Mouse (Mus musculus): ENCODE results near the gene Rras. TPM values are rescaled to one million over a fixed set of nuclear protein-coding genes. Genes with fewer than 3 reads are reported as not detected.

The Rras gene
- polyA plus RNA-seq, 1 experiment from 2014 or later: 17.7 TPM

- DNase-seq (ENCODE audit: low spot score) (no peak), ATAC-seq (ENCODE audit: insufficient read depth, low FRiP score, low TSS enrichment) (no peak)
- no peak overlapping the region for H3K4me3 ChIP-seq (ENCODE audit: low read depth, low read length)
- WGBS: 93% methylated on average over 9 of the region's 9 CpGs
- H3K4me2 ChIP-seq (ENCODE audit: low read depth): no peak overlapping the region
- H3K27me3 ChIP-seq (ENCODE audit: control insufficient read depth, insufficient read depth, low read length): no peaks in the 10 kb centered on the region
- no peaks in the 10 kb centered on the region for H3K4me1 ChIP-seq (ENCODE audit: control insufficient read depth, insufficient read depth, low read length)
- no peaks in the 10 kb centered on the region for H3K9me3 ChIP-seq (ENCODE audit: control insufficient read depth, low read length)
- H3K9ac ChIP-seq (ENCODE audit: low read length): no peak overlapping the region
- peaks cover 36% of the 10 kb centered on the region for H3K36me3 ChIP-seq (ENCODE audit: control insufficient read depth, insufficient read depth, low read length)
- H3K27ac ChIP-seq (ENCODE audit: low read depth, low read length): no peak overlapping the region
Measured at GRCm38 (mm10) chr7:45027761-45028160, 10.0 kb downstream of the Rras start.

- Histone ChIP-seq H3K27ac (ENCODE audit: low read depth, low read length) (no peak overlapping the region), H3K36me3 (ENCODE audit: control insufficient read depth, insufficient read depth, low read length) (peaks cover 39% of the 10 kb centered on the region), H3K9ac (ENCODE audit: low read length) (no peak overlapping the region), H3K4me1 (ENCODE audit: control insufficient read depth, insufficient read depth, low read length) (no peaks in the 10 kb centered on the region), H3K9me3 (ENCODE audit: control insufficient read depth, low read length) (no peaks in the 10 kb centered on the region), H3K4me3 (ENCODE audit: low read depth, low read length) (no peak overlapping the region), H3K4me2 (ENCODE audit: low read depth) (no peak overlapping the region), H3K27me3 (ENCODE audit: control insufficient read depth, insufficient read depth, low read length) (no peaks in the 10 kb centered on the region)
- WGBS: 94% methylated on average over 11 of the region's 11 CpGs
- DNase-seq (ENCODE audit: low spot score) (no peak), ATAC-seq (ENCODE audit: insufficient read depth, low FRiP score, low TSS enrichment) (no peak)
Measured at GRCm38 (mm10) chr7:45028351-45028750, 10.6 kb downstream of the Rras start.

GRCm38 (mm10) chr7:45029995-45030394 is 12.2 kb downstream of the Rras start:
- WGBS: 95% methylated on average over 6 of the region's 6 CpGs
- Histone ChIP-seq H3K27me3 (ENCODE audit: control insufficient read depth, insufficient read depth, low read length) (no peaks in the 10 kb centered on the region), H3K4me1 (ENCODE audit: control insufficient read depth, insufficient read depth, low read length) (no peaks in the 10 kb centered on the region), H3K4me3 (ENCODE audit: low read depth, low read length) (no peak overlapping the region), H3K4me2 (ENCODE audit: low read depth) (no peak overlapping the region), H3K9me3 (ENCODE audit: control insufficient read depth, low read length) (no peaks in the 10 kb centered on the region), H3K27ac (ENCODE audit: low read depth, low read length) (no peak overlapping the region), H3K36me3 (ENCODE audit: control insufficient read depth, insufficient read depth, low read length) (peaks cover 52% of the 10 kb centered on the region), H3K9ac (ENCODE audit: low read length) (no peak overlapping the region)
- DNase-seq (ENCODE audit: low spot score) (no peak), ATAC-seq (ENCODE audit: insufficient read depth, low FRiP score, low TSS enrichment) (no peak)

GRCm38 (mm10) chr7:45030857-45031256 is 13.1 kb downstream of the Rras start:
- 98% methylated on average over 8 of the region's 8 CpGs for WGBS
- Histone ChIP-seq H3K36me3 (ENCODE audit: control insufficient read depth, insufficient read depth, low read length) (peaks cover 56% of the 10 kb centered on the region), H3K4me2 (ENCODE audit: low read depth) (no peak overlapping the region), H3K27ac (ENCODE audit: low read depth, low read length) (no peak overlapping the region), H3K4me3 (ENCODE audit: low read depth, low read length) (no peak overlapping the region), H3K27me3 (ENCODE audit: control insufficient read depth, insufficient read depth, low read length) (no peaks in the 10 kb centered on the region), H3K9ac (ENCODE audit: low read length) (no peak overlapping the region), H3K4me1 (ENCODE audit: control insufficient read depth, insufficient read depth, low read length) (no peaks in the 10 kb centered on the region), H3K9me3 (ENCODE audit: control insufficient read depth, low read length) (no peaks in the 10 kb centered on the region)
- ATAC-seq (ENCODE audit: insufficient read depth, low FRiP score, low TSS enrichment) (no peak), DNase-seq (ENCODE audit: low spot score) (no peak)

- Histone ChIP-seq H3K4me3 (ENCODE audit: low read depth, low read length) (no peak overlapping the region), H3K9me3 (ENCODE audit: control insufficient read depth, low read length) (no peaks in the 10 kb centered on the region), H3K4me2 (ENCODE audit: low read depth) (no peak overlapping the region), H3K9ac (ENCODE audit: low read length) (no peak overlapping the region), H3K27me3 (ENCODE audit: control insufficient read depth, insufficient read depth, low read length) (no peaks in the 10 kb centered on the region), H3K36me3 (ENCODE audit: control insufficient read depth, insufficient read depth, low read length) (peaks cover 52% of the 10 kb centered on the region), H3K4me1 (ENCODE audit: control insufficient read depth, insufficient read depth, low read length) (no peaks in the 10 kb centered on the region), H3K27ac (ENCODE audit: low read depth, low read length) (no peak overlapping the region)
- no peak for ATAC-seq (ENCODE audit: insufficient read depth, low FRiP score, low TSS enrichment)
- no peak for DNase-seq (ENCODE audit: low spot score)
- WGBS: 94% methylated on average over 19 of the region's 19 CpGs
Measured at GRCm38 (mm10) chr7:45033722-45034359, 16.1 kb downstream of the Rras start.

- no peak overlapping the region for H3K9ac ChIP-seq (ENCODE audit: low read length)
- H3K4me3 ChIP-seq (ENCODE audit: low read depth, low read length): no peak overlapping the region
- peaks cover 53% of the 10 kb centered on the region for H3K36me3 ChIP-seq (ENCODE audit: control insufficient read depth, insufficient read depth, low read length)
- no peak overlapping the region for H3K4me2 ChIP-seq (ENCODE audit: low read depth)
- DNase-seq (ENCODE audit: low spot score) (no peak), ATAC-seq (ENCODE audit: insufficient read depth, low FRiP score, low TSS enrichment) (no peak)
- H3K4me1 ChIP-seq (ENCODE audit: control insufficient read depth, insufficient read depth, low read length): no peaks in the 10 kb centered on the region
- no peaks in the 10 kb centered on the region for H3K9me3 ChIP-seq (ENCODE audit: control insufficient read depth, low read length)
- 94% methylated on average over 3 of the region's 3 CpGs for WGBS
- no peaks in the 10 kb centered on the region for H3K27me3 ChIP-seq (ENCODE audit: control insufficient read depth, insufficient read depth, low read length)
- no peak overlapping the region for H3K27ac ChIP-seq (ENCODE audit: low read depth, low read length)
Measured at GRCm38 (mm10) chr7:45035631-45036030, 17.9 kb downstream of the Rras start.

- 87% methylated on average over 11 of the region's 11 CpGs for WGBS
Measured at GRCm38 (mm10) chr7:45036702-45037101, 18.9 kb downstream of the Rras start.

GRCm38 (mm10) chr7:45037720-45038361 is 20.1 kb downstream of the Rras start:
- Histone ChIP-seq H3K27ac (ENCODE audit: low read depth, low read length) (no peak overlapping the region), H3K36me3 (ENCODE audit: control insufficient read depth, insufficient read depth, low read length) (peaks cover 51% of the 10 kb centered on the region)
- DNase-seq (ENCODE audit: low spot score): peak; percentile 52

More at GRCm38 (mm10) chr7:45036702-45037101, 18.9 kb downstream of the Rras start:
- no peak overlapping the region for H3K9ac ChIP-seq (ENCODE audit: low read length)
- peaks cover 52% of the 10 kb centered on the region for H3K36me3 ChIP-seq (ENCODE audit: control insufficient read depth, insufficient read depth, low read length)
- H3K27ac ChIP-seq (ENCODE audit: low read depth, low read length): no peak overlapping the region
- H3K9me3 ChIP-seq (ENCODE audit: control insufficient read depth, low read length): no peaks in the 10 kb centered on the region
- no peaks in the 10 kb centered on the region for H3K4me1 ChIP-seq (ENCODE audit: control insufficient read depth, insufficient read depth, low read length)
- H3K4me3 ChIP-seq (ENCODE audit: low read depth, low read length): no peak overlapping the region
- ATAC-seq (ENCODE audit: insufficient read depth, low FRiP score, low TSS enrichment): no peak
- no peak overlapping the region for H3K4me2 ChIP-seq (ENCODE audit: low read depth)
- no peaks in the 10 kb centered on the region for H3K27me3 ChIP-seq (ENCODE audit: control insufficient read depth, insufficient read depth, low read length)
- DNase-seq (ENCODE audit: low spot score): no peak

GRCm38 (mm10) chr7:45038411-45038810 is 20.6 kb downstream of the Rras start:
- H3K4me2 ChIP-seq (ENCODE audit: low read depth): no peak overlapping the region
- 95% methylated on average over 9 of the region's 9 CpGs for WGBS
- DNase-seq (ENCODE audit: low spot score): no peak
- H3K36me3 ChIP-seq (ENCODE audit: control insufficient read depth, insufficient read depth, low read length): peaks cover 51% of the 10 kb centered on the region
- no peak overlapping the region for H3K4me3 ChIP-seq (ENCODE audit: low read depth, low read length)
- H3K9ac ChIP-seq (ENCODE audit: low read length): no peak overlapping the region
- no peaks in the 10 kb centered on the region for H3K4me1 ChIP-seq (ENCODE audit: control insufficient read depth, insufficient read depth, low read length)
- H3K27me3 ChIP-seq (ENCODE audit: control insufficient read depth, insufficient read depth, low read length): no peaks in the 10 kb centered on the region
- no peak overlapping the region for H3K27ac ChIP-seq (ENCODE audit: low read depth, low read length)
- ATAC-seq (ENCODE audit: insufficient read depth, low FRiP score, low TSS enrichment): no peak
- H3K9me3 ChIP-seq (ENCODE audit: control insufficient read depth, low read length): no peaks in the 10 kb centered on the region

More at GRCm38 (mm10) chr7:45037720-45038361, 20.1 kb downstream of the Rras start:
- Histone ChIP-seq H3K4me3 (ENCODE audit: low read depth, low read length) (no peak overlapping the region), H3K4me1 (ENCODE audit: control insufficient read depth, insufficient read depth, low read length) (no peaks in the 10 kb centered on the region), H3K9ac (ENCODE audit: low read length) (no peak overlapping the region), H3K4me2 (ENCODE audit: low read depth) (no peak overlapping the region), H3K9me3 (ENCODE audit: control insufficient read depth, low read length) (no peaks in the 10 kb centered on the region), H3K27me3 (ENCODE audit: control insufficient read depth, insufficient read depth, low read length) (no peaks in the 10 kb centered on the region)
- WGBS: 74% methylated on average over 7 of the region's 7 CpGs
- ATAC-seq (ENCODE audit: insufficient read depth, low FRiP score, low TSS enrichment): no peak

All from neural tube, embryonic 11.5 days (tissue).